Mouse (Mus musculus): ENCODE measurements around the gene Bsg.

DNA sequence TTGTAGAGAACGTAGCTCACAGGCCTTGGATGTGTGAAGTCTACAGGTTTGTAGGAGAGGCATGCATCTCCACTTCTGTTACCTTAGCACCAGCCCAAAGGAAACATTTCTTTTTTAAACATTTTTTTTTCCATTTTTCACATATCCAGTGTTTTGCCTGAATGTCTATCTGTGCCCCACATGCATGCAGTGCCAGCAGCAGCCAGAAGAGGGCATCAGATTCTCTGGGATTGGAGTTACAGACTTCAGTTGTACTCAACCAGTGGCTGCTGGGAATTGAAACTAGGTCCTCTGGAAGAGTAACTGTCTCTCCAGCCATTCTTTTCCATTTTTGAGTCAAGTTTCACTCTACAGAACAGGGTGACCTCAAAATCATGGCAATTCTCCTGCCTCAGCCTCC is 28.2 kb downstream of the Bsg start:
- TF ChIP-seq CTCF (IDR thresholded peaks at IDR 0.05; ENCODE audit: low read depth, low read length) = peak; percentile 70
- TF ChIP-seq TAL1 (conservative IDR thresholded peaks at IDR 0.05; ENCODE audit: low read depth, low read length) = no peak
- no peak for TF ChIP-seq GATA2 (IDR thresholded peaks at IDR 0.05; ENCODE audit: borderline replicate concordance, low read depth, low read length)
- TF ChIP-seq GATA1 (IDR thresholded peaks at IDR 0.05; ENCODE audit: borderline replicate concordance, low read length) = no peak
- TF ChIP-seq POLR2AphosphoS5 (IDR thresholded peaks at IDR 0.05; ENCODE audit: insufficient replicate concordance, low read depth, low read length) = no peak
